Mouse (Mus musculus): Measurements from ENCODE around the gene Pigx.

Pigx gene

GRCm38 (mm10) chr16:32099638-32100150 is at the start of gene Pigx, which contains the start of gene Cep19:
TSS of gene Pigx (minus strand) at chr16:32099740.
TSS of gene Cep19 (plus strand) at chr16:32099800.
- DNase-seq: peak; percentile 88 to 92

DNA sequence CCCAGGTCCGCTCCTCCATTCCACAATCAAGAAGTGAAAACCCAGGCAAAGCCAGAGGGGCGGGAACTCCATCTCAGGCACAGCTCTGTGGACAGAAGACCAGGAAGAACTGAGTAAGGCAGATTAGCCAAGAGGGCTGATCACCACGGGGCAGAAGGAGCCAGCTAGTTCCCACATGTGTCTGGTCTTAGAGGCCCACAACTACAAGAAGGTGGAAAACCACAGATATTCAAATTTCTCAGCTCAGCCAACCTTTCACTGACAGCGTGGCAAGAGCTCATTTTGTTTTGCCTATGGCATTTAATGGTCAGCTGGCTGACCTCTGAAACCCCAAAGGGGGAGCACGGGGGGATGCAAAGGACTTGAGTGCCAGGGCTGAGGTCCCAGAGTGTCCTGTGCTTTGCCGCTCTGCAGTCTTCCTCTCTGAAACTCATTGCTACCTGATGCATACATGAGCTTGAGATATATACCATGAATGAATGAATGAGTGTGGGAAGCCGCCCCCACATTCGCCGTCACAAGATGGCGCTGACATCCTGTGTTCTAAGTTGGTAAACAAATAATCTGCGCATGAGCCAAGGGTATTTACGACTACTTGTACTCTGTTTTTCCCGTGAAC is 48.2 kb upstream of the Pigx start:
- DNase-seq: no peak

GRCm38 (mm10) chr16:32144592-32144991 is 45.1 kb upstream of the Pigx start:
- no peak for DNase-seq

DNA sequence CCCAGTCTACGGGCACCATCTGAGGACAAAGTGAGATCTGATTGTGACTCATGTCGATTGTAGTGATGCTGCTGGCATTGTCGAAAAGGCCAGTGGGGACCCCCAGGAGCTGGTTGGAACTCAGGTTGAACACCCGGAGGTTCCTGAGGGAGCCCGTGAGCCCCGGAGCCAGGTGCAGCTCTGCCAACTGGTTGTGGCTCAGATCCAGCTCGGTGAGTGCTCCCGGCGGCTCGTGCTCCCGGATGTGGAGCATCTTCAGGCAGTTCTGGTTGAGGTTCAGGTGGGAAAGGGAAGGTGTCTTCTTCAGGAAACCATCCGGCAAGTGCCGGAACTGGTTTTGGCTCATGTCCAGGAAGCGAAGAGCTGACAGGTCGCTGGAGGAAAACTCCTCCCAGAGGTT is 44.2 kb upstream of the Pigx start:
- no peak for DNase-seq

DNA sequence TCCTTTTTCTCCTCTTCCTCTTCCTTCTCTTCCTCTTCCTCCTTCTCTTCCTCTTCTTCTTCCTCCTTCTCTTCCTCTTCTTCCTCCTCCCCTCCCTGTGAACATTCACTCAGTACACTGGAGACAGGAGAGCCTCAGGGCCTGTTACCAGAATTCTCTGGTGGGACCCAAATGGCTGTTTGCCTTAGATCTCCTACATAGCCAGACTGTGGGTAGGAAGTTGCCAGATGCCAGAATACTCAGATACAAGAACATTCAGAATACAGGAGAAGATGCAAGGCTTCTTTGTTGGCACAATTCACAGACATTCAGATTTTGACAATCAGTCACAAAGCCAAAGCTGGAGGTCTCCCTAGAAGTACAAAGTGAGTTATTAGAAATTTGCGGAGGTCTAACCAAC is 39.4 kb upstream of the Pigx start:
- no peak for DNase-seq

GRCm38 (mm10) chr16:32135842-32136357 is 36.4 kb upstream of the Pigx start:
- DNase-seq: no peak

GRCm38 (mm10) chr16:32133148-32133547 is 33.6 kb upstream of the Pigx start:
- no peak for DNase-seq

DNA sequence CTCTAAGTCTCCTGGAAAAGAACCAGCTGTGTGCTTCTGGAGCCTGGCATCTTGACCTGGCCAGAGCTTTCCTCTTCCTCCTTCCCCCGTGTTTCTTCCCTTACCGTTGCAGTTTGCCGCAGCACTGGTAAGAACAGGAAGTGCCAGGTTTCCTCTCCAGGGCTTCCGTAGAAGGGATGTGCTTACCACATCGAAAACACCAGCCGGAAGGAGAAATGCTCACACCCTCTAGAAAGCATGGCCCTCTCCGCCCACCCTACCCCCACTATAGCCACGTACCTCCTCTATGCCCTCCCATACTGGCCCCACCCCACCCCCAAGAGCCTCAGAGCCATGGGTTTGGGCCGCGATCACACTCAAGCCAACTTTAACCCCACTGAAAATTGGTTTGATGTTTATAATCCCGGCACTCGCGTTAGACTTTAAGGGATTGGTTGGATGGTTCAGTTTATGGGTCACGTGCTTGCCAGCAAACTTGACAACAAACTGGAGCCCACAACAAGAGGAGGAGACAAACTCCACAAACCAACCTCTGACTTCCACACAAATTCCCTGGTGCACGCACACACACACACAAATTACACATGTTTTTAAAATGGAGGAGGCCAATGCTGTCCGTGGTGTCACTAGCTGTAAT is 30.8 kb upstream of the Pigx start:
- peak; percentile 73 to 78 for DNase-seq

- DNase-seq: no peak
Measured at GRCm38 (mm10) chr16:32129449-32130189, 30.1 kb upstream of the Pigx start.

DNA sequence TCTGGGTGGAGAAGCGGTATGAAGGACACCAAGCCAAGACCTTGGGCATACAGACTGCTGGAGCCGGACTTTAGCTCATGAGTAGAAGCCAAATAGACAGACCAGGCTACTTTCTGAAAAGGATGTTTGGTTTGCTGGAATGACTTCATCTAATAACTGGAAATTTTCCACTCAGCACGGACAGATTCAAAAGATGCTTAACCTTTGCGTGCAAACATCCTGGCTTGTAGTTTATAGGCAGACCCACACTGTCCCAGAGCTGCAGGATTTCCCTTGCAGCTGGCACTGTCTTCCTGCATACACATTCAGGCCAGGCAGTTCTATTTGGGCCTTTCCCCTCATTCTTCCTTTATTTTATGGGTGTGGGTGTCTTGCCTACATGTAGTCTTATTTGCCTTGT is 27.5 kb upstream of the Pigx start:
- DNase-seq: peak in 1 of 2 experiments; percentile 21

- DNase-seq: no peak
Measured at GRCm38 (mm10) chr16:32125364-32125763, 25.8 kb upstream of the Pigx start.

GRCm38 (mm10) chr16:32124444-32125335 is 25.1 kb upstream of the Pigx start:
- peak; percentile 42 to 68 for DNase-seq

GRCm38 (mm10) chr16:32124020-32124419 is 24.5 kb upstream of the Pigx start:
- DNase-seq: no peak

DNA sequence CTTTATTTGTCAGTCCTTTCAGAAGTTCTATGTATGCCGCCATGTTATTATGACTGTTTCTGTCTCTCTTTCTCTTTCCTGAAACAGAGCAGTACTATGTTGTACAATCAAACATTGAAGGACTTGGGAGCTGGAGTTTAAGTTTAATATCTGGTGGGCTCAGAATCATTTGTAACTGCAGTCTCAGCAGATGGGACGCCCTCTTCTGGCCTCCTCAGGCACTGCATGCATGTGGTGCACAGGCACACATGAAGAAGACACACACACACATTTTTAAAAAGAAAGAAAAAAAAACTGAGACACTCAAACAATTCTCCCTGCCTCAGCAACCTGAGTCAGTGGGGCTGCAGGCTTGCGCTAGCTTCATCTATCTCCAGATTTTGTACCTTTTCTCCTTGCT is 20.9 kb upstream of the Pigx start:
- no peak for DNase-seq

GRCm38 (mm10) chr16:32116186-32116585 is 16.6 kb upstream of the Pigx start:
- no peak for DNase-seq

DNA sequence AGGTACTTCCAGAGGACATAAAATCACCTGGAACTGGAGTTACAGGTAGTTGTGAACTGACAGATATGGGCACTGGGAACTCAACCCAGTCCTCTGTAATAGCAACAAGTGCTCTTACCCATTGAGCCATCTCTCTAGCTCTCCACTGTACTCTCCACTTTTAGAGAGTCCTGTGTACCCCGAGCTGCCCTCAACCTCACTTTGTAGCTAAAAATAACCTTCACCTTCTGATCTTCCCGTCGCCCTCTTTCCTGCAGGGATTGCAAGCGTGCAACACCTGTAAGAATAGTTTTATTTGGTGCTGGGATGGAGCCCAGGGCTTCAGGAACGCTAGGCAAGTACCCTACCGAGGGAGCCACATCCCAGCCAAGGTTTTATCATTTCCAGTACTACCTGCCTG is 16.2 kb upstream of the Pigx start:
- no peak for DNase-seq

- peak; percentile 79 to 81 for DNase-seq
Measured at GRCm38 (mm10) chr16:32114968-32115695, 15.6 kb upstream of the Pigx start.

DNA sequence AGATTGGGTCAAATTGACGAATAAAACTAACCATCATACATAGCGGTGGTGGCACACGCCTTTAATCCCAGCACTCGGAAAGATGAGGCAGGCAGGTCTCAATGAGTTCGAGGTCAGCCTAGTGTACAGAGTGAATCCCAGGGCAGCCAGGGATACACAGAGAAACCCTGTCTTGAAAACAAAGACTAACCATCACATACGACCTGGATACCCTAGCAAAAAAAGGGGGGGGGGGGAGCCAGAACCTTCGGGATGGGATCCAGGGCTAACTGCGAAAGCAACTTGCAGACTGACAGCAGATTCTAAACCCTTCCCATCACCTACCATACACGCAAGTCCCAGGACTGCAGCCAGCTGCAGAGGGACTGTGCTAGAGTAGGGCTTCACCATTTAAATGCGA is 14.9 kb upstream of the Pigx start:
- no peak for DNase-seq

GRCm38 (mm10) chr16:32113541-32114218 is 14.1 kb upstream of the Pigx start:
- DNase-seq: peak; percentile 83 to 85

DNA sequence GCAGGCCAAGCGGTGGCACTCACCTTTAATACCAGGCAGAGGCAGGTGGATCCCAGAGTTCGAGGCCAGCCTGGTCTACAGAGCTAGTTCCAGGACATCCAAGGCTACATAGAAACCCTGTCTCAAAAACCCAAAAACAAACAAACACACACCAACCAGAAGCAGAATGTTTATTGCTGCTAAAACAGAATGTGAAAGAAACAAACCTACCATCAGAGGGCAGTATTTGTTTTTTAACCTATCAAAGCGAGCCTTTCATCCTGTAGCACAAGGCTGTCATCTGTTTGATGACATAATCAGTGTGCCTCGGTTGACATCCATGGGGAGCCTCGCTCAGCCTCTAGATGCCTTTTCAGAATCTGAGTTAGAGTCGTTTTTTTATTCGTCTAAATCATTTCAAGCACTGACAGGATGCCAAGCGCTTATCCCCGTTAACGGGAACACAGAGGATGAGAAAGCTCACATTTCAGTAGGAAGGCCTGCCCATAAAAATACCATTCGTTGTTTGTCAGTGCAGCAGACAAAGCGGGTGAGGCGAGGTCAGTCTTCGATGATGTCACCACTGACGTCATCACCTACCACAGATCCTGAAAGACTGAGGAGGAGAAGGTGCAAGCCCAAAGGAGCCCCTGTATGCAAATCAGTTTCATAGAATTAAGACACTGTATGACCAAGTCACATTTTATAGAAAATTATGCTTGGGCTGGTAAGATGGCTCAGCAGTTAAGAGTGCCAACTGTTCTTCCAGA is 11.6 kb upstream of the Pigx start:
- no peak for DNase-seq
